Mouse (Mus musculus): ENCODE results near the gene Gm11639. TPM values are rescaled to one million over a fixed set of nuclear protein-coding genes. Genes with fewer than 3 reads are reported as not detected.

Gene Gm11639
- polyA plus RNA-seq, 1 experiment from 2014 or later: 0.01 TPM

DNA sequence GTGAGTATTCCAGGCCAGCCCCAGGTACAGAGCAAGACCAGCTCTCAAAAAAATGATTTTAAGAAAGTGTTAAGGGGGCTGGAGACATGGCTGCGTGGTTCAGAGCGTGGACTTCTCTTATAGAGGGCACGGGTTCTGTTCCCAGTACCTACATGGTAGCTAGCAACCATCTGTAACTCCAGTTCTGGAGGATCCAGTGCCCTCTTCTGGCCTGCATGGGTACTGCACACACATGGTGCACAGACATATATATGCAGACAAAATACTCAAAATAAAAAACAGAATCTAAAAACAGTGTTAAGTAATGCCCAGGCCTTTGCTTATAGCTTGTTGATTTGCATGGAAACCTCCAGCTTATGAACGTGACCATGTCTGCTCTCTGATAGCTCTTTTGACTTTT, 24.9 kb upstream of the Gm11639 start:
- Histone ChIP-seq H3K9ac (no peak overlapping the region), H3K4me3 (no peak overlapping the region), H3K27ac (no peak overlapping the region), H3K27me3 (no peaks in the 10 kb centered on the region), H3K9me3 (replicated peaks) (no peaks in the 10 kb centered on the region), H3K36me3 (no peaks in the 10 kb centered on the region), H3K4me2 (no peak overlapping the region), H3K4me1 (replicated peaks) (peaks cover 18% of the 10 kb centered on the region)
- 88% methylated on average over 4 of the region's 4 CpGs for WGBS
- no peak for ATAC-seq (replicated peaks; ENCODE audit: insufficient number of reproducible peaks, insufficient read depth, low FRiP score, low read depth)

DNA sequence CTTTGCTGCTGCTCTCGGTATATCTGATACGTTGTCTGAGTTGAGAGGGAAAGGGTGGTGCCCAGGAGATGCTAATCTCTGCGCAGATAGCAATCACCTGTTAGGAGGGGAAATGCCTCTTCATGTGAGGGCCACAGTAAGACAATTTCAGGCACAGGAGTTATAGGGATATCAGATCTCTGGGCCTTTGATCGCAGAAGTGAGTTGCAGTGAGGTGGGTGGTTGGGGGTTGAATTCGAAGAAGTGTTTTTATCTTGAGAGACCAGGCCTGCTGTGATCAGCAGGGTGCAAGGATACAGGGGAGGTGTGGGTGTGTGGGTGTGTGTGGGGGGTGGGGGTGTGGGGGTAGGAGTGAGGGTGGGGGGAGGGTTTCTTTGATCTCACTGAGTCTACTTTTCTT, 24.4 kb upstream of the Gm11639 start:
- Histone ChIP-seq H3K36me3 (no peaks in the 10 kb centered on the region), H3K9me3 (replicated peaks) (no peaks in the 10 kb centered on the region), H3K4me3 (no peak overlapping the region), H3K9ac (no peak overlapping the region), H3K27me3 (no peaks in the 10 kb centered on the region), H3K27ac (no peak overlapping the region), H3K4me2 (no peak overlapping the region), H3K4me1 (replicated peaks) (peaks cover 18% of the 10 kb centered on the region)
- WGBS: 69% methylated on average over 5 of the region's 5 CpGs
- no peak for ATAC-seq (replicated peaks; ENCODE audit: insufficient number of reproducible peaks, insufficient read depth, low FRiP score, low read depth)

DNA sequence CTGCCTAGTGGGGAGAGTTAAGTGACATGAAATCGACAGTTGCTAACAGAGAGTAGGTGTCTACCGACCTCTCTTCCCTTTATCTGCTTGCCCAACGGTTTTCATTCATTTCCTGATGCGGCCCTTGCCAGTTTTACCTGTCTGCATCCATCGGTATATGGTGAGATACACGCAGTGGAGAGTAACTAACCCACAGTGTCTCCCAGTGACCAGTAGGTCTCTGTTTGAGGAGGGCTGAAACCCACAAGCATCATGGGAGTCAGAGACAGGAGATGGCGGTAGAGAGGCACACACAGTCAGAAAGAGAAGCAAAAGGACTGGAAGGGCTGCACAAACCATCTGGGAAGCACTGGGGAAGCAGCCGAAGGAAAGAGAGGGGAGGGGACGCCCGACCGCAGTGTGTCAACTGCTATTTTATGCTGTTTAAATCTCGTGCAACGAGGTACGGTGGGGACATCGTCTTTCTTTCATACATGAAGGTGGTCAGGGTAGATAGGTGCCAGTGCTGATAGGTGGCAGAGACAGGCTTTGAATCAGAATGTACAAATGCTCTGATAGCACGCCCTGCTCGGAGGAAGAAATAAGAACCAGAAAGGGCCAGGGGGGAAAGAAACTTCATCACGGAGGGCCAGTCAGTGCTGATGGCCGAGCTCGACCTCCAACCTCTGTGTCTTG, 23.8 kb upstream of the Gm11639 start:
- no peaks in the 10 kb centered on the region for H3K9me3 ChIP-seq (replicated peaks)
- H3K27ac ChIP-seq: no peak overlapping the region
- ATAC-seq (replicated peaks; ENCODE audit: insufficient number of reproducible peaks, insufficient read depth, low FRiP score, low read depth): no peak
- 67% methylated on average over 20 of the region's 20 CpGs for WGBS
- peaks cover 16% of the 10 kb centered on the region for H3K4me1 ChIP-seq (replicated peaks)
- H3K36me3 ChIP-seq: no peaks in the 10 kb centered on the region
- H3K4me3 ChIP-seq: no peak overlapping the region
- no peak overlapping the region for H3K4me2 ChIP-seq
- no peak overlapping the region for H3K9ac ChIP-seq
- H3K27me3 ChIP-seq: no peaks in the 10 kb centered on the region

DNA sequence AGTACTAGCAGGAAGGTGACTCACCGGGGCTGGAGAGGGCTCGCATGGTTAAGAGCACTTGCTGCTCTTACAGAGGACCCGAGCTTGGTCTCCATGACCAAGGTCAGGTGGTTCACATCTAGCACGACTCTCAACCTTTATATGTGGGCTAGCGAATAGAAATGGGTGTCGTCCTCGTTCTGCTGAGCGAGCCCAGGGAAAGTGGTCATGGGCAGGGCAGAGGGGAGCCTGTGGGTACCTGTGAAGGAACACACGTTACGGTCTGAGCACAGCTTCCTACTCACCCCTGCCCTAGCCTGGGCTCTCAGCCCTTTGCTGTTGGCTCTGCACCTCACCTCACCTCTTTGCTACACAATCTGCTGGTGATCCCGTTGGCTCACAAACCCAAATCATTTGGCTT, 22.9 kb upstream of the Gm11639 start:
- Histone ChIP-seq H3K4me1 (replicated peaks) (peaks cover 14% of the 10 kb centered on the region; the same call in 1 of the 2 replicates), H3K4me2 (no peak overlapping the region), H3K27me3 (no peaks in the 10 kb centered on the region), H3K9ac (no peak overlapping the region), H3K27ac (no peak overlapping the region), H3K4me3 (no peak overlapping the region), H3K36me3 (no peaks in the 10 kb centered on the region), H3K9me3 (replicated peaks) (no peaks in the 10 kb centered on the region)
- no peak for ATAC-seq (replicated peaks; ENCODE audit: insufficient number of reproducible peaks, insufficient read depth, low FRiP score, low read depth)
- WGBS: 81% methylated on average over 11 of the region's 11 CpGs

DNA sequence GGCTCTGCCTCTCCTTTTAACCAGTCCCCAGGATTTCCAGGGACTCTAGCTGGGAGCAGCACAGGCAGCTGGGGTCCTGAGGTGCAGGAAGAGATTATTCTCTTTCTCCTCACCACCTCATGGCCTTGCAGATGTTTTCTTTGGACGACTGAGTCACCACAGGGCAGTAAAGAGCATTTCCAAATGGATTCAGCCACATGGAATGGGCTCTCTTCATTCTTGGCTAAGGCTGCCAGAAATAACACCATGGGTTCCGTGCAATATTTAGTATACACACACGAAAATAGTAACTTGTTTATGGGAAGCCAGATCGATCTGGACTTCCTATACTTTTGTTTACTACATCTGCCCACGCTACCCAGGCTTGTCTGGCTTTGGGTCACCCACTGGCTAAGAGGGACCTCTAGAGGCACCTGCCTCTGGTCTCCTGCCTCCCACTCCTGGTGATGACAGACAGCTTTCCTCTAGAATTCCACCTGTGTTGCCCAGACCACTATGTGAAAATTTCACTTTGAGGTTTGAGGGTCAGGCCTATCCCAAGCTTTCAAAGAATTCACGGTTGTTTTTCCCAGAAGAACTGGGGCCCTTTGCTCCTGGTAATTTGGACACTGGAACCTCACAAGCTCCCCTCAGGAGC, 22.1 kb upstream of the Gm11639 start:
- H3K9ac ChIP-seq: no peak overlapping the region
- no peaks in the 10 kb centered on the region for H3K36me3 ChIP-seq
- no peaks in the 10 kb centered on the region for H3K9me3 ChIP-seq (replicated peaks)
- WGBS: 55% methylated on average over 6 of the region's 6 CpGs
- no peak overlapping the region for H3K4me2 ChIP-seq
- H3K27me3 ChIP-seq: no peaks in the 10 kb centered on the region
- H3K4me1 ChIP-seq (replicated peaks): peaks cover 14% of the 10 kb centered on the region; the same call in 1 of the 2 replicates
- no peak for ATAC-seq (replicated peaks; ENCODE audit: insufficient number of reproducible peaks, insufficient read depth, low FRiP score, low read depth)
- no peak overlapping the region for H3K27ac ChIP-seq
- no peak overlapping the region for H3K4me3 ChIP-seq

DNA sequence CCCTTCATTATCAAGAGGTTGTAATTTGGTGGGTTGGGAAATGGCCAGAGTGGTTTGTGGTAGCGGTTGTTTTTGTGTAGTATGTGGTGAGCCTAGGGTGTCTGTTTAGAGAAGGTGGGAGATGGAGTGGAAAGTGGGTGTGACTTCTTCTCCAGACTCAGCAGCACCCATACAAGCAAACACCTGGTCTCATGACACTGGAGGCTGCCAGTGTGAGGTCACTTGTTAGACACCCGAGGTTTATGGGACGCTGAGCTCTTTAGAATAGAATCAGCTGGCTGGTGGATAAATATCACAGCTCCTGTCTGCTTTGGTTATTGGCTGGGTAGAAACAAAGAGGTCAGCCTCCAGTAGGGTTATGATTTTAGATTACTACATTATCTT, 21.6 kb upstream of the Gm11639 start:
- Histone ChIP-seq H3K9ac (no peak overlapping the region), H3K9me3 (replicated peaks) (no peaks in the 10 kb centered on the region), H3K4me3 (no peak overlapping the region), H3K4me1 (replicated peaks) (peaks cover 14% of the 10 kb centered on the region; the same call in 1 of the 2 replicates), H3K27ac (no peak overlapping the region), H3K4me2 (no peak overlapping the region), H3K27me3 (no peaks in the 10 kb centered on the region), H3K36me3 (no peaks in the 10 kb centered on the region)
- no peak for ATAC-seq (replicated peaks; ENCODE audit: insufficient number of reproducible peaks, insufficient read depth, low FRiP score, low read depth)
- WGBS: 53% methylated on average over 3 of the region's 3 CpGs

DNA sequence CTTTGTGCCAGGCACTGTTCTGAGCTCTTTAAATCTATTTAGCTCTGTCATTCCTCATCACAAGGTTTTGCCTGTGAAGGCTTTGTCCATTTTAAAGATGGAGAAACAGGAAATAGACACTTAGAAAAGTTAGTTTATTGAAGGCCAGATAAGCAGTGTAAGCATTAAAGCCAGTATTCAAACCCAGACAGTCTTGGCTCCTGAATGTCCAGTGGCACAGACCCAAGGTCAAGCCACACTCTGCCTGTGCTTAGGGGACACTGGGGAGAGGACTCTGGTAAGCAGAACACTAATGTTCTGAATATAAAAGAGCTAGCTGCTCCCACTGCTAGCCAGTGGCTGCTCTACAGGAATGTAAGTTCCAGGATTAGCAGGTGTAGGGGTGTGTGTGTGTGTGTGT, 21.1 kb upstream of the Gm11639 start:
- H3K27ac ChIP-seq: no peak overlapping the region
- H3K27me3 ChIP-seq: no peaks in the 10 kb centered on the region
- H3K4me2 ChIP-seq: no peak overlapping the region
- H3K4me3 ChIP-seq: no peak overlapping the region
- H3K9me3 ChIP-seq (replicated peaks): no peaks in the 10 kb centered on the region
- H3K4me1 ChIP-seq (replicated peaks): peaks cover 14% of the 10 kb centered on the region; the same call in 1 of the 2 replicates
- no peak for ATAC-seq (replicated peaks; ENCODE audit: insufficient number of reproducible peaks, insufficient read depth, low FRiP score, low read depth)
- no peak overlapping the region for H3K9ac ChIP-seq
- H3K36me3 ChIP-seq: no peaks in the 10 kb centered on the region

DNA sequence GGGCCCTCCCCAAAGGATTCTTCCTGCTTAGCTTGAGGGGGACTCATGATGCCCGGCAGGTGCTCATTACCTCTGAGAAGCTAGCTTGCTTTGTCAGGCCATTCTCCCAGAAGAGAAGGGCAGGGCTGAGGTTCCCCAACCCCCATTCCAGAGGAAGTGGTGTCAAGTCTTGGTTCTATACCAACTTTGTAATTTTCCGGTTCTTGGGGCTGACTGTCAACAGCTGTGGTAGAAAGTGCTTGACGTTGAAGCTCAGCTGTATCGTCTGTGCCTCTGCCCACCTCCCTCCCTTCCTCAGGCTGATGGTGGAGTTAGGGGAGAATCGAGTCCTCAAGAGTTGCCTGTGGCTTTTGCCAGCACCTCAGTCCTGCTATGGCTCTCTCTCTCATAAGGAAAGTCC, 18.1 kb upstream of the Gm11639 start:
- H3K27me3 ChIP-seq: no peaks in the 10 kb centered on the region
- no peaks in the 10 kb centered on the region for H3K9me3 ChIP-seq (replicated peaks)
- no peak overlapping the region for H3K27ac ChIP-seq
- no peak overlapping the region for H3K4me2 ChIP-seq
- no peak overlapping the region for H3K4me3 ChIP-seq
- no peak overlapping the region for H3K9ac ChIP-seq
- WGBS: 57% methylated on average over 5 of the region's 5 CpGs
- no peak for ATAC-seq (replicated peaks; ENCODE audit: insufficient number of reproducible peaks, insufficient read depth, low FRiP score, low read depth)
- peaks cover 14% of the 10 kb centered on the region; the same call in 1 of the 2 replicates for H3K4me1 ChIP-seq (replicated peaks)
- no peaks in the 10 kb centered on the region for H3K36me3 ChIP-seq

DNA sequence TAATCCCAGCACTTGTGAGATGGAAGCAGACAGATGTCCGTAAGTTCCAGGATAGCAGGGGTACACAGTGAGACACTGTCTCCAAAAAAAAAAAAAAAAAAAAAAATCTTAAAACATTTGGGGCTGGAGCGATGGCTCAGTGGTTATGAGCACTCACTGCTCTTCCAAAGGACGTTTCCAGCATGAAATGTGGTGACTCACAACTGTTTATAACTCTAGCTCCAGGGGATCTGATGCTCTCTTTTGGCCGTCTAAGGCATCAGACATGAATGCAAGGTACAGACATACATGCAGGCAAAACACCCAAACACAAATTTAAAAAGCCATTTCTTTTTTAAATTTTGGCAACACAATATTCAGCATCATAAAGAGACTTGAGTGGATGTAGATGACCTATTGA, 12.1 kb upstream of the Gm11639 start:
- 69% methylated on average over 4 of the region's 4 CpGs for WGBS
- ATAC-seq (replicated peaks; ENCODE audit: insufficient number of reproducible peaks, insufficient read depth, low FRiP score, low read depth): no peak
- no peak overlapping the region for H3K4me3 ChIP-seq
- H3K4me1 ChIP-seq (replicated peaks): no peaks in the 10 kb centered on the region
- H3K36me3 ChIP-seq: no peaks in the 10 kb centered on the region
- H3K9ac ChIP-seq: no peak overlapping the region
- no peak overlapping the region for H3K27ac ChIP-seq
- no peaks in the 10 kb centered on the region for H3K9me3 ChIP-seq (replicated peaks)
- no peak overlapping the region for H3K4me2 ChIP-seq
- H3K27me3 ChIP-seq: no peaks in the 10 kb centered on the region

DNA sequence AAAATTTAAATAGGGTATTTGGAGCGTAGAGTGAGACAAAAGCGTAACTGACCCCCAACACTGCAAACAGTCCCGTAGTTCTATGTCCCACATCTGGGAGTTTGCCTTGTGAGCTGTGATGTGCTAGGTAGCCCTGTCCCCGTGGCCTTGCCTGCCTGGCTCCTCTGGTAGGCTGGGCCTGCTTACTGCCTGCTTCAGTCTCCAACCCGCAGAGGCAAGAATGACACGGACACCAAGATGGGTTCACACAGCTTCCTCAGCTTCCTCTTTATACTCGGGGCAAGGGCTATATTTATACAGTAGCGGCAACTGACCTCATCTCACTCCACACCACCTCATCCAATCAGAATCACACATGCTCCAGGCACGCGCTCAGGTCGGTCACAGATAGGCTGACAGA, 10.7 kb upstream of the Gm11639 start:
- H3K36me3 ChIP-seq: no peaks in the 10 kb centered on the region
- H3K27ac ChIP-seq: no peak overlapping the region
- H3K4me1 ChIP-seq (replicated peaks): no peaks in the 10 kb centered on the region
- 87% methylated on average over 11 of the region's 11 CpGs for WGBS
- H3K4me2 ChIP-seq: no peak overlapping the region
- H3K9me3 ChIP-seq (replicated peaks): no peaks in the 10 kb centered on the region
- ATAC-seq (replicated peaks; ENCODE audit: insufficient number of reproducible peaks, insufficient read depth, low FRiP score, low read depth): no peak
- no peak overlapping the region for H3K9ac ChIP-seq
- H3K27me3 ChIP-seq: no peaks in the 10 kb centered on the region
- no peak overlapping the region for H3K4me3 ChIP-seq

DNA sequence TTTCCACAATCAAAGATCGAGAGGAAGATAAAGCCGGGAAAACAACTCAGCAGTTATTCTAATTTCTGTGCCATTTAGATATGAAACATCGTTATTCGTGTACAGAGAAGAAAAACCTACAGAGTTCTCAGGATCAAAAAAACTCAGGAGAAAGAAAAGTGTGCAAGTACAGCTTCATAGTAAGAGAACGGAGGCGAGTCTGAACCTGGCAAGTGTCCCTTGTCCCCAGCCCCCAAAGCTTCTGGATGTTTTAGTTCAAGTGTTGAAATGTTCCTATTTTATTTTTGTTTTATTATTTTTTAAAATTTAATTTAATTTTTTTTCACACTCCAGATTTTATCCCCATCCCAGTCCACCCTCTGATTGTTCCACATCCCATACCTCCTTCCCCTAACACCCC, 7.7 kb downstream of the Gm11639 start:
- 81% methylated on average over 6 of the region's 6 CpGs for WGBS
- H3K9me3 ChIP-seq (replicated peaks): no peaks in the 10 kb centered on the region
- no peaks in the 10 kb centered on the region for H3K4me1 ChIP-seq (replicated peaks)
- H3K9ac ChIP-seq: no peak overlapping the region
- H3K27me3 ChIP-seq: no peaks in the 10 kb centered on the region
- H3K4me2 ChIP-seq: no peak overlapping the region
- no peak for ATAC-seq (replicated peaks; ENCODE audit: insufficient number of reproducible peaks, insufficient read depth, low FRiP score, low read depth)
- no peak overlapping the region for H3K4me3 ChIP-seq
- no peaks in the 10 kb centered on the region for H3K36me3 ChIP-seq
- no peak overlapping the region for H3K27ac ChIP-seq

DNA sequence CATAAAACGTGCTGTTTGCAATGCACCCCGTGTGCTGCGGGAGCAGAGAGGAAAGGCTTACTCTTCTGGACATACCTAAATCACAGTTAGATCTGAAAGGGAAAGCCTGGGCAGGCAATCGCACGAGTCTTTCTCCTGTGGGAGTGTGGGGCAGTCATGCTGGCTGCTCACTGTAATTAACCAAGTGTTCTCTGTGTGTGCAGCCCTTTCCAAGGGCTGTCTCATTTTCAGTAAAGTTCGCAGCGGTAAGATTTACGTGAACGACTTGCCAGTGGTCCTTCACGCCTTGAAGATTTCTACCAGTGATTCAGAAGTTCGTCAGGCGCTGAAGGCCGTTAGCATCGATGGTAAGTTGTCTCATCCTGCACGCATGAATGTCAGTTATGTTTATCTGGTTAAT, 18.6 kb downstream of the Gm11639 start:
- ATAC-seq (replicated peaks; ENCODE audit: insufficient number of reproducible peaks, insufficient read depth, low FRiP score, low read depth): no peak
- H3K4me3 ChIP-seq: no peak overlapping the region
- WGBS: 69% methylated on average over 15 of the region's 15 CpGs

More for the DNA sequence above, 18.6 kb downstream of the Gm11639 start:
- H3K4me2 ChIP-seq: no peak overlapping the region
- H3K27me3 ChIP-seq: no peaks in the 10 kb centered on the region
- no peaks in the 10 kb centered on the region for H3K4me1 ChIP-seq (replicated peaks)
- no peak overlapping the region for H3K9ac ChIP-seq
- no peaks in the 10 kb centered on the region for H3K9me3 ChIP-seq (replicated peaks)
- no peak overlapping the region for H3K27ac ChIP-seq
- H3K36me3 ChIP-seq: no peaks in the 10 kb centered on the region
